Mouse (Mus musculus): ENCODE data around the gene Ndc1.
"Not testable (repeated sequence)": the region's sequence is repeated elsewhere in the genome, so short reads cannot be mapped to it uniquely, and the experiment has no call there.

The Ndc1 gene

GRCm38 (mm10) chr4:107367567-107368314 is at the start of gene Ndc1:
Ndc1 (plus strand) TSS chr4:107367784.
- DNase-seq (ENCODE audit: low spot score in 2 of 2) = peak; percentile 76 to 78

GRCm38 (mm10) chr4:107318646-107319045 is 48.9 kb upstream of the Ndc1 start:
- no peak for DNase-seq (ENCODE audit: low spot score in 2 of 2)

GRCm38 (mm10) chr4:107321041-107321440 is 46.5 kb upstream of the Ndc1 start:
- DNase-seq (ENCODE audit: low spot score in 2 of 2) = no peak

- no peak for DNase-seq (ENCODE audit: low spot score in 2 of 2)
Measured at GRCm38 (mm10) chr4:107323113-107323512, 44.5 kb upstream of the Ndc1 start.

GRCm38 (mm10) chr4:107328530-107328929 is 39.1 kb upstream of the Ndc1 start:
- DNase-seq (ENCODE audit: low spot score in 2 of 2) = no peak

DNA sequence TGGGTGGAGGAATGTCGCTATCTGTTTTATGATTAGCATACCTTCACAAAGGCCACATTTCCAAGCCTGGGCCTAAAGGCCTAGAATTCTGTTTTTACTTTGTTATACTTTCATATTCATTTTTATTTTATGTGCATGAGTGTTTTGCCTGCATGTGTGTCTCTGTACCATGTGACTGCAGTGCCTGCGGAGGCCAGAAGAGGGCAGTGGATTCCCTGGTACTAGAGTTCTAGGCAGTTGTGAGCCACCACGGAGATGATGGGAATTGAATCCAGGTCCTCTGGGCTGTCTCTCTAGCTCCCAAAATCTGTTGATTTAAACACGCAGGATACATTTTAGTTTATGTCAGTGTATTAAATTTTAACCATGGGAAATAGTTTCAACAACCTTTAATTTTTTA is 34.1 kb upstream of the Ndc1 start:
- peak in 1 of 2 experiments; percentile 30 for DNase-seq (ENCODE audit: low spot score in 2 of 2)

DNA sequence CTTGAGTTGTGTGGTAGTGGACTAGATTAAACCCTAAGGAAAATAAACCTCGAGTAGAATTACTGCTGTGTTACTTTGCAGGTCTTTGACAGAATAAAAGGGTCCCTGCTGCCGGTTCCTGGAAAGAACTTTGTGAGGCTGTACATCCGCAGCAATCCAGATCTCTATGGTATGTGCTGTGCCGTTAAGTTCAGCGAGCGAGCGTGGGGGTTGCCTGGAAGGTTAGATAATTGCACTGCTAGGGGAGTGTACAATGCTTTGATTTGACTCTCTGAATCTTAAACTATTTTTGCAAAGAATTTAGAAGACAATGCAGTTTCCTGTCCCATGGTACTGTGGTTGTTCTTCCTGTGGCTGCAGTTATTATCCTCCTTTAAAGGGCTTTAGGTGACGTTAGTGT is 31.2 kb upstream of the Ndc1 start:
- no peak for DNase-seq (ENCODE audit: low spot score in 2 of 2)

DNA sequence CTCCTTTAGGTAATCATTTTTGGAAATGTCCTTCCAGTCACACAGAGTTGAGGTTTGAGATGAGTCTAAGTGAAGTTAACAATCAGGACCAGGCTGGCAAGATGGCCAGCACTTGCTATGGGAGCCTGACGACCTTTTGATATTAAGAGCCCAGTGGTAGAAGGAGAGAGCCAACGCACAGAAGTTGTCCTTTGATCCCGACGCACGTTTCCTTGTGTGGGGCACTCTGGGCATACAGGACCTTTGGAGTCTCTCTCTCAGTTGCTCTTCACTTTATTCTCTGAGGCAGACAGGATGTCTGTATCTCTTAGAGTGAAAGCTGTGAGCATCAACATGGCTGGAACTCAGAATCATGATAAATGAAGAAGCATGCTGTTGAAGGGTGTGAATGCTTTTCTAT is 30.1 kb upstream of the Ndc1 start:
- no peak for DNase-seq (ENCODE audit: low spot score in 2 of 2)

DNA sequence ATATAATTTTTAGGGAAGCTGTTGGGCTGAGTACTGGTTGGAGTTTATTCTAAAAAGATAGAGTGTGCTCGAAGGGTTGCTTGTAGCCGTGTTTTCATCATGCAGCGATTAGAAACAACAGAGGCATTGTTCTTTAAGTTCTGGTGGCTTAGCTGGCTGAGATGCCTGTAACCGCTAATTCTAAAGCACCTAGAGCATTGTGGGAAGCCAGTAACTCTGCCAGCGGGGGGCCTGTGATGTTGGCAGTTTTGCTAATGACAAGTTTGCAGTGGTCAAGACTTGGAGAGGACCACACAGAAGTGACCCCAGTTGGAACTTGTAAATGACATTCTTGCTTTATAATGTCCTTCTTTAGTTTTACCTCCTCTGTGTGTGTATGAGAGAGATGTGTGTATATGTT is 26.2 kb upstream of the Ndc1 start:
- no peak for DNase-seq (ENCODE audit: low spot score in 2 of 2)

DNA sequence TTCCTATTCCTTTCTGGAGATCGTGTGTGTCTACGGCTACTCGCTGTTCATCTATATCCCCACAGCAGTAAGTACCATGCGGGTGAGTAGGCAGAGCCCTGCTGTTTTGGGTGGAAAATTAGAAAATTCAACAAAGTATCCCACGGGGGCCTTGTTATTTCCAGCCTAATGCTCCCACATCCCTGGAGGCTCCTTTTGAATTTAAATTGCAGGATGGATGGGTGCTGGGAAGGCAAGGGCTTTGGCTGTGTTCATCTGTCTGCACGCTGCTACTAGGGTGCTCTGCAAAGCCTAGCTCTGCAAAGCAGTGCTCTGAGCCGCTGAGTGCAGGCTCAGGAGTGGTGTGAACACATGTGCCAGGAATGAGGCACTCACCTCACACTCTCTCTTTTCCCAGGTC is 23.0 kb upstream of the Ndc1 start:
- no peak for DNase-seq (ENCODE audit: low spot score in 2 of 2)

DNA sequence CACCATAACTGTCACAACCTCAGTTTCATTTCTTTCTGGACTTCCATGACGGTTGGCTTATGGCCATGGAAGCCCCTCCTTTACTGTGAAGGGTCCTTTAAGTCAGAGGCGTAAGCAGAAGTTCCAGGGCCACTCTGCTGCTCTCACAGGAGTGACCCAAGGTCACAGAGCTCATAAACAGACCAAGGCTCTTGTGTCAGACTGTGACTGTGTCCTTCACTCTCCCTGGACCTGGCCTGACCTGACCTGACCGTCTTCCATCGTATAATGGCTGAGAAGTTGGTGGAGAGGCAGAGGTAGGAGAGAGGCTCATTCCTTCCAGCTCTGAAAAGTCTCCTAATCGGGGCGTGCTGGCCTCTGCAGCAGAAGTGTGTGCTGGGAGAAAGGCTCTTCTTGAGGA is 20.4 kb upstream of the Ndc1 start:
- no peak for DNase-seq (ENCODE audit: low spot score in 2 of 2)

DNA sequence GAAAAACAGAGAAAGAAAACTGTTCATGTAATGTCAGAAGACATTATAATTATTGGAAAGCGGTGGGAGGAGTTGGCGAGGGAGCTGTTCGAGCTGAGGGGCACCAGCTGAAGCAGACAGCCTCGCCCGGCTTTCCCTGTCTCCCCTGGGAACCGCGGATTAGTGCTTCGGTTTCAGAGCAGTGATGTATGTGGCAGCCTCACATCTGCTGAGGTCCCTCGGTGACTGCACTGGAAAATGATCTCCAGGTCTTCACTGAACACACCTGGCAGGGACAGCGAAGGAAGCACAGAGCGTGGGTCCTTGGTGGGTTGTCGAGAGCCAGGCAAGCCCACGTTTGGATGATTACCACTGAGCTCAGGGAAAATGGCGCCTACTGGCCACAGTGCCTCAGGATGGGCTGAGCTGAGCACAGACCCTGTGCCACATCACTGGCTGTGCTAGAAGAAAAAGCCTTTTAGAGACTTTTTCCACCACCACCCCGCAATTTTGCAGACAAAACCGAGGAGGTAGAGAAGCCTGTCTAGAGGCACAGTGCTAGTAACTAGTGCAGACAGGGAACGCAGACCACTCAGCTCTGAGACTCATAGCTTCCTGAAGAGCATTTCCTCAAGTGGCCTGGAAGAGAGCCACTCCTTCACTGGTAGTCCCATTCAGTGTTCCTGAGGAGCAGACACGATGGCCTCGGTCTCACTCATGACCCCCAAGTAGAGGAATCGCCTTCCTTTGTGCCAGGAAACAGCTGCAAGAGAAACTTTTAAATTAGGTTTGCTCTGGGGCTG is 18.9 kb upstream of the Ndc1 start:
- no peak for DNase-seq (ENCODE audit: low spot score in 2 of 2)

- peak; percentile 12 to 49 for DNase-seq (ENCODE audit: low spot score in 2 of 2)
Measured at GRCm38 (mm10) chr4:107349311-107350008, 18.1 kb upstream of the Ndc1 start.

DNA sequence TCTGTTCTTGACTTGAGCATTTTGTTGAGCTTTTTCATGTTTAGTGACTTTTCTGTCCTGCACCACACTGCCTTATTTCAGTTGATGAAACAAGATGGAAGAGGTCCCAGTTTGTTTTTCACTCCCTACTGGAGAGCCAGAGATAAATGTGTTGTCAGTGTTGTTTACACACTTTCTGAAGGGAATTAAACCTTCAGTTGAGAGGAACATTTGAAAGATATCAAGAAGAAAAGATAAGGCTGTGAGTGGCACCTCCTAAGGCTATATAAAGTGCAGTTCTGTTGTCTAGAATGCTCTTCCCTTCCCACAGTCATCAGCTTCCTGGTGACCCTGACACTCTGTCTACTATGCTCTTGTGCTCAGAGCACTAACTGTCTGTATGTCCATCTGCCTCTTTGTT is 16.2 kb upstream of the Ndc1 start:
- no peak for DNase-seq (ENCODE audit: low spot score in 2 of 2)

- DNase-seq (ENCODE audit: low spot score in 2 of 2) = no peak
Measured at GRCm38 (mm10) chr4:107353612-107354011, 14.0 kb upstream of the Ndc1 start.

DNA sequence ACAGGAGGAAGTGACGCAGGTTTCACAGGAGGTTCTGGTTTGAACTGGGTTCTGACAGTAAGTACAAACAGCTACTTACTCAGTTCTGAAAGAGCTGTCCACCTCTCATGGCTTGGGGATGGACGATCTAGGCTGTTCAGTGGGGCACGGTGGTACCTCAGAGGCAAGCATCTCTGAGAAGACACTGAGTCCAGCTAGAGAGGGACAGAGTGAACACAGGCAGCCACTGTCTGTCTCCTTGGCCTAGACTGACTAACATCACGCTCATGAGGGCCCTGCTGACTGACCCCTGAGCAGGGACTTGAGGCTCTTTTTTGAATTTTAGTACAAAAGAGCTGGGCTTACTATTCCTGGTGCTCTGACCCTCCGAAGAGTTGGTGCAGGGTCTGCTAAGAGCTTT is 13.5 kb upstream of the Ndc1 start:
- DNase-seq (ENCODE audit: low spot score in 2 of 2) = no peak

DNA sequence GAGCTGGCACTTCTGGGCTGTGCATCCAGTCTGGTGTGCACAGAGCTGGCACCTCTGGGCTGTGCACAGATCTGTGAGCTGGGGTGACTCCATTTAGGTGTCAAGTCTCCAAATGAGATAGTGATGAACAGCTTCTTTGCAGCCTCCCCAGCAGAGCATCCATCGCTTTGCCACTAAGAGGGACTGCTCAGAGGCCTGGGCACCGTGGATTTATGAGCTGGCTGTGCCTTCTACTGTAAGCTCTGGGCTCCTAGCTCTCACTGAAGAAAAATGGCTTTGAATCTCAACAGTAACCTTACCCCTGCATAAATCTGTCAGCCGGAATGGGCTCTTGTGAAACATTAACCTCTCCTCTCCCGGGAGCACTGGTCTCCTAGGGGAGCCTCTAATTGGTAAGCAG is 13.0 kb upstream of the Ndc1 start:
- no peak for DNase-seq (ENCODE audit: low spot score in 2 of 2)

DNA sequence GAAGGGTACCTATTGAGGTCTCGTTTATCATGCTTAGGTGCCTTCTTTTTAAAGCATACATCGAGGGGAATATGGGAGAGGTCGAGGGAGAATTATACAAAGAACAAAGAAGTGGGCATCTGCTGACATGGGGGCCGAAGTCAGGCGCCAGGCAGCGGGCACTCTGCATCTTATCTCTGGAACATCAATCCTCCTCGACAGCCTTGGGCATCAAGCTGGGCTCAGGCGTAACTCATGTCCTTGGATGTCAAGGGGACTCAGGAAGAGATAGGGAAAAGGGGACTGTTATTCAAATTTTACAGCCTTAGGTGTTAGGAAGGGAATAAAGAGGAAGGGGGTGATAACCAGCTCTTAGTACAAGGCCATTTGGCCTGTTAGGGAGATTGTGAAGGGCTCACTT is 10.4 kb upstream of the Ndc1 start:
- not testable (repeated sequence) for DNase-seq (ENCODE audit: low spot score in 2 of 2)

DNA sequence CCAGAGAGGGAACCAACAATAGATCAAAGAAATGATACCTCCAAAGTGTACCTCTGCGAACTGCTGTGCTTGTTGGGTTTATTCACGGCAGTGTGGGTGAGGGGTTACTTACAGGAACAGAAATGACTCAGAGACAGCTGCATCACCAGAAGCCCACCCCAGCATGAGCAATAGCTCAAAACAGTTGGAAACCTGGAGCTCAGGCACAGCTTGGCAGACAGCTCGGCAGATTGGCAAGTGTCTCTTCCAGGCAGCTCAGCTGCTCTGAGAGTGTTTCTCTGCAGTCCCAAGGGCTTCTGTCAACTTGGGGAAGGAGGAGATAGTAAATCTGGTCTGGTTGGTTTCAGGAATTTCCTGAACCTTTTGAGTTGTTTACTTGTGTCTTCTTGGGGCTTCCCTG is 9.1 kb upstream of the Ndc1 start:
- DNase-seq (ENCODE audit: low spot score in 2 of 2) = no peak

DNA sequence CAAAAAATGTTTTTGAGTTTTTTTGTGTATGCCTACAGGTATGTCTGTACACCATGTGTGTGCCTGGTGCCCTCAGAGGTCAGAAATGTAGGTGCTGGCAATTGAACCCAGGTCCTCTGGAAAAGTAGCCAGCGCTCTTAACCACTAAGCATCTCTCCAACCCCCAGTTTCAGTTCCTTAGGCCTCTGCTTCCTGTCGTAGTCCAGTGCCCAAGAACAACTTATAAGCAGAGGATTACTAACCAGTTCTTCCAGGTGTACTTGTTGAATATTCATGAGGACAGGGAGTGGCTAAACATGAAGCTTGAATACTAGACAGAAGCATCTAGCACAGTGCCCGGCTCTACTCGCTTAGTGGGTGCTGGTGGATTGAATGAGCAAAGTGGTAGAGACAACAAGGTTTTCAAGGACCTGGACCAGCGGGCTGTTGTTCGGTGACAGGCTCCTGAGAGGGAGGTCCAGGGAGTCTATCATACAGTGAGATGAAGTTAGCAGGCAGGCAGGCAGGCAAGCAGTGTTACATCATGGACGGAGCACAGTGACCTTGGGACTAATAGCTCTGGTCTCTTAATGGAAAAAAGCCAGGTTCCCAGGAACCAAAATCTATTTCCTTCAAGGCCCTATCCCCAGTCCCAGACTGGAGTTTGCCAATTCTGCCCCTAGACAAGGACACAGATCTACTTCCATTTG is 7.0 kb upstream of the Ndc1 start:
- no peak for DNase-seq (ENCODE audit: low spot score in 2 of 2)

DNA sequence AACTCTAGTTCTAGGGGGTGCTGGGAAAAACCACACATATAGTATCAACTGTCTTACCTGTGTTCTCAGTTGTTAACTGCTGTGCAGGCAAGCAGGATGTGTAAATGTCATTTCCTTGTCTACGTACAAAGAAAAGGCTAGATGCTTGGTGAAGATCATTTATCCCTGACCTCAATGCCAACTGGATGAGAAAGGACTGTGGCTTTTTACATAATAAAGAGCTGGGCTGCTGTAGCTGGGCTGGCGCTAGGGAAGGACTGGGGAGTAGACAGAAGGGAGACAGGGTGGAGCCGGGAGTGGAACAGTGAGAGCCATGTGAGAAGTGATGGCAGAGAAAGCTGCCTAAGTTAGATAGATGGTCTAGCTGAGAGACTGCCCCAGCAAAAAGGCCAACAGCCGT is 4.8 kb upstream of the Ndc1 start:
- DNase-seq (ENCODE audit: low spot score in 2 of 2) = no peak

- no peak for DNase-seq (ENCODE audit: low spot score in 2 of 2)
Measured at GRCm38 (mm10) chr4:107363573-107363972, 4.0 kb upstream of the Ndc1 start.
